Mouse (Mus musculus) heart, postnatal 0 days (tissue): ENCODE measurements around the gene Taf3.

Source experiments
- CTCF ChIP-seq: IDR thresholded peaks from 2 replicates; pipeline ENCODE4 v1.5.1; 2016; ENCODE audit warnings: antibody characterized with exemption, control low read depth, low read depth
- EP300 ChIP-seq: IDR thresholded peaks from 2 replicates; pipeline ENCODE4 v1.6.1; 2016; ENCODE audit warnings: antibody characterized with exemption, low read depth

- no peak for TF ChIP-seq CTCF
- no peak for TF ChIP-seq EP300
These were observed 85.5 kb downstream of the Taf3 start for GRCm38 (mm10) chr2:9962871-9963270.
